Mouse (Mus musculus) midbrain, embryonic 13.5 days (tissue): ENCODE results near the gene Arl11. TPM values are rescaled to one million over a fixed set of nuclear protein-coding genes. Genes with fewer than 3 reads are reported as not detected.

ENCODE experiments used
- polyA plus RNA-seq: library from polyadenylated mRNA; unstranded; fragments of >200 nt; fragmentation: Nextera tagmentation; extraction: Ambion mirVana; gene quantifications from 2 replicates; pipeline ENCODE4 v1.2.1, GENCODE M21; 2015

Arl11 gene
- polyA plus RNA-seq, 1 experiment from 2014 or later = 0.20 TPM

Other genes with a start within 250 kb of the Arl11 start
- 6.5 and 7.3 TPM in 2 replicates for gene Sacs, start 171.3 kb upstream of the Arl11 start, polyA plus RNA-seq
- not detected in 2 replicates for gene Sgcg, start 51.3 kb upstream of the Arl11 start, polyA plus RNA-seq
- gene Ebpl, start 50.7 kb downstream of the Arl11 start, polyA plus RNA-seq = 9.0 and 9.3 TPM in 2 replicates
- gene Kpna3, start 130.1 kb downstream of the Arl11 start, polyA plus RNA-seq = 76.7 and 79.1 TPM in 2 replicates
- 31.2 and 34.4 TPM in 2 replicates for gene Spryd7, start 247.1 kb downstream of the Arl11 start, polyA plus RNA-seq